Mouse (Mus musculus) frontal cortex, postnatal 10 days (tissue): Measurements from ENCODE around the gene Fhl5.
"Not testable (repeated sequence)": the region's sequence is repeated elsewhere in the genome, so short reads cannot be mapped to it uniquely, and the experiment has no call there.

Source experiments
- DNase-seq, 2 experiments: peaks; one replicate each; pipeline ENCODE4 v3.0.0; 2022; ENCODE audit warnings: low spot score in 2 of 2, mixed read lengths in 1 of 2

The Fhl5 gene

DNA sequence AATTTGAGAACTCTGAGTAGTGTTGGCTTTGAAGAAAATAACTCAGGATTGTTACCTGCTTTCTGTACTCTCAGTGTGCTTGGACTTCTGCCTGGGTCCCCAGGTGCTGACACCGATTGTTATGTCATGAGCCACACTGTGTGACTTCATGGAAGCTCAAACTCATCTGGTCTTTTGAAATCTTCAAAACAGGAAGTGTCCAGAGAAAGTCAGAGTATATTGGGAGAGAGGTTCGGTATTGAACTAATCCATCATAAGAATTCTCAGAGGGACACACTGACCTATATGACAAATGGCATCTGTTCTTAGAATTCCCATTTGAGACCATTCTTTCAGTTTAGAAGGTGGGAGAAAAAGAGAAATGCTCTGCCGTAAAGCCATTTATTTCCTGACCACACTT is at the start of gene Fhl5:
Gene Fhl5 (minus strand): TSS at position 101 of the 400 bp plus-strand sequence.
- DNase-seq = no peak

DNA sequence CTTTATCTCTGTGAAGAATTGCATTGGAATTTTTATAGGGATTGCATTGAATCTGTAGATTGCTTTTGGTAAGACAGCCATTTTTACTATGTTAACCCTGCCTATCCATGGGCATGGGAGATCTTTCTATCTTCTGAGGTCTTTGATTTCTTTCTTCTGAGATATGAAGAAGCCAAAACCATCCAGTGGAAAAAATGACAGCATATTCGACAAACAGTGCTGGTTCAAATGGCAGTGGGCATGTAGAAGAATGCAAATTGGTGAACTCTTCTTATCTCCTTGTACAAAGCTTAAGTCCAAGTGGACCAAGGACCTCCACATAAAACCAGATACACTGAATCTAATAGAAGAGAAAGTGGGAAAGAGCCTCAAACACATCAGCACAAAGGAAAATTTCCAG is 42.3 kb upstream of the Fhl5 start:
- not testable (repeated sequence) for DNase-seq

DNA sequence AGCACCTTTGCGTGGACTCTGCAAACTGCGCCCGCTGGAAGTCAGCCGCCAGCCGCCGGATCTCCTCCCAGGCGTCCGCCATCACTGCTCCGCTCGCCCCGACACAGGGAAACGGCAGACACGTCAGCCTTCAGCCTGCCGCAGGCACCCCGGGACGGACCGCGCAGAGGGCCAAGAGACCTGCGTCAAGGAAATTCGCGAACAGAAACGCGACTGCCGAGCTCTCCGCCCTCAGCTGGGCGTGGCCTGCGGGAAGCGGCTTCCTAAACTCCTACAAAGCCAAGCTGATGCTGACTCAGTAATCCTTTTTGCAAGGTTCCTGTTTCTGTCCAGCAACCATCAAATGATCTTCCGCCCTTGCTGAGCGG is 39.0 kb upstream of the Fhl5 start, which contains the start of gene Ufl1:
Gene Ufl1 (minus strand): TSS at position 151 of the 368 bp plus-strand sequence.
- DNase-seq = peak; percentile 92 to 96

DNA sequence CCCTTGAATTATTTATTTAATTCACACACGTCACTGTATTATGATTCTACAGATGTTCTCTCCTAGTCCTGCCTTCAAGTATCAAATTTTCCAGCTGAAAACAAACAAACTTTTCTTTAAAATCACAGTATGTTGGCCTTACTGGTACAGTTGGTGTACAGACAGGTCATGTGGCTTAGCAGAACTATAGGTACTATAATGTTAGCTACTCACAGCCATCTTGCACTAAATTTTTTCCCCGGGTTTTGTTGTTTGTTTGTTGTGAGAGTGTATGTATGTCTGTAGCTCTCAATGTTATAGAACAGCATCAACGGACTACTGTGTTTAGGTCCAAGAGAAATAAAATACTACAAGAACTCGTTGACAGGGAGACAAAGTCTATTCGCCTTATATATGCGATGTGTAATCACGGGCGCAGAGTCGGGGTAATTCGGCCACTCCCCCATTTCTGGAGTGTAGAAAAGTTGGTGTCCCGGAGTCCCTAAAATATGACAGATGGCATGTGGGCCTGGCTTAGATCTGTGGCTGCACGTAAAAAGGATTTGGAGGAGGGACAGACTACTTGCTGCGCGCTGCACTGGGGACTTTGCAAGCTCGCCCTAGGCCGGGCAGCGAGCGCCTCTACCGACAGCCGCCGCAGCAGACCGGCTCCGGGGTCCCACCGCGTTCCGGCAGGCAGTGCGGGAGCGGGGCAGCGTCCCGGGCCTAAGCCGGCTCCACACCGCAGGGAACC is 38.4 kb upstream of the Fhl5 start:
- no peak for DNase-seq

DNA sequence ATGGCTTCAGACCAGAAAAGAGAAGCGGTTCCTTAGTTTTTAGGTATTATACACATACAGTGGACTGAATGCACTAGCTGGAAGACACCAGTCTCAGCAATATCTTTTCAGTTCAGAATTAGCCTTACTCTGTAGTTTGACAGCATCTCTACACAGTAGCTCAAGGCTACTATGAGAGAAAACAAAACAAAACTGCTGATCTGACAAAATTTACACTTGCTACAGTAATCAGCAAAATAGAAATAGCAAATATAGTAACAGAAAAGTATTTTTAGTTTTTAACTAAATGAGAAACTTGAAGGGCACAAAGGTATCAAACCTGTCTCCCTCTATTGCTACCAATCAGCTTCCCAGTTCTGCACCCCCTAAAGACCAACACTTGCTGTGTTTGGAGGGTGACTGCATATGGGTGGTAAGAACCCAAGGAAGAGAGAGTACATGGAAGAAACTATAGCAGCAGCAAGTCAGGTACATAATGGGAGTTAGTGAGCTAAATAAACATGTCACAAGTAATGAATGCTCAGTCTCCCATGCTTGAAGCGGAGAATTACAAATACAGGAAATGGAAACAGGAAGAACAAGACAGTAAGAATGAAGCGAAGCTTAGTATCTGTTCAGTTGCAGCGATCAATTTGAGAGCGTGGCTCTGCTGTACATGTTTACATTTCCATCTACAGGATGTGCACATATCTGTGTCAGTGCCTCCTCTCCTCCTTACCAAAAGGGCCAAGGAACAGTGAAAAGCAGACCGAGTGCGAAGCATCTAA is 30.4 kb upstream of the Fhl5 start:
- DNase-seq = no peak

DNA sequence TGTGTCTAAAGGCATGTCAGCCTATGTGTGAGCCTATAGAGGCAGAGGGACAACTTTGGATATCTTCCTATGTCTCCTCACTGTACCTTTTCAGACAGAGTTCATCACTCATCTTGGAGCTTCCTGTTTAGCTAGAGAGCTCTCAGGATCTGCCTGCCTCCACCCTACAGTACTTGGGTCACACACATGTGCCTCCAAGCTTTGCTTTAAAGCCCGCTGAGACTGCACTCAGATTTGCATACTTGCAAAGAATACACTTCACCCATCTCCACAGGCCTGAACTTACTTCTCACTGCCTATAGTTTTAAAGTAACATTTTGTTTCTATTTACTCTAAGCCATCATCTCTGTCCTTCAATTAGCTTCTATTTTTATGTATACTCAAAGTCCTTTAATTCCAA is 29.2 kb upstream of the Fhl5 start:
- DNase-seq = no peak

DNA sequence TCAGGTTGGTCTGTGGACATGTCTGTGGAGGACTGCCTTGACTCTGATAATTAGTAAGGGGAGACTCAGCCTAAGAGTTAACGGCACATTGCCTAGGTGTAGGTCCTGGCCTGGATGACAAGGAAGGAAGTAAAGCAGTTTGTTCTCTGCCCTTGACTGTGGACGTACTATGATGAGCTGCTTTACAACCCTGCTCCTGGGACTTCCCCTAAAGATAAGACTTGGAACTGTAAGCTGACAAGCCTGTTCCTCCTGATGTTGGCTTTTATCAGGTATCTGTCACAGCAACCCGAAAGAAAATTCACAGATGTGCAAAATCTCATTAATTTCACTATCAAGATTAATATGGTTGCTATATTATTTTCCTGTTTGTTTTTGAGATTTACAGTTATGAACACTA is 24.5 kb upstream of the Fhl5 start:
- DNase-seq = no peak

DNA sequence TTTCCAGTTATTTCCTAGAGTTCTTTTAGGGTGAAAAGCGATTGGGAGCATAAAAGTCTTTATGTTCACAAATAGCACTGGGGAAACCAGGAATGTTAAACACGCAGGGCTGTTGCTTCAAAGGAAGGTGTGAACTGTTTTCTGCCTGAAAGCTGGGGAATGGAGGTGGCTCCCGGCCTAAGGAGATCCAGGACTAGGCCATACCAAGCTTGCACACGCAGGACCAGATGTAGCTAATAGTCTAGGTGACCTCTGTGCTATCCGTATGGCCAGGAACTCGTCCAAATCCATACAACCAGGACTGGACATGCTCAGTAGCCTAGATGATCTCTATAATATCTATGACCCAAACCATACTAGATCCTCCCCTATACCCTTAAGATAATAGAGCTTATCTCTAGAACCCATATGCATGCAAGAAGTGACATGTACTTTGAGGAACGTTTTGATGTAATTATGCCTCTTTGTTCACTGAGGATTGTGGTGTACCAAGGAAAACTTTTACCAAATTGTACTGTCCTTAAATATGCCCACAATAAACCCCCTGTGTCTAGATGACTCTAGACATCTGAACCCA is 15.2 kb upstream of the Fhl5 start:
- no peak for DNase-seq

DNA sequence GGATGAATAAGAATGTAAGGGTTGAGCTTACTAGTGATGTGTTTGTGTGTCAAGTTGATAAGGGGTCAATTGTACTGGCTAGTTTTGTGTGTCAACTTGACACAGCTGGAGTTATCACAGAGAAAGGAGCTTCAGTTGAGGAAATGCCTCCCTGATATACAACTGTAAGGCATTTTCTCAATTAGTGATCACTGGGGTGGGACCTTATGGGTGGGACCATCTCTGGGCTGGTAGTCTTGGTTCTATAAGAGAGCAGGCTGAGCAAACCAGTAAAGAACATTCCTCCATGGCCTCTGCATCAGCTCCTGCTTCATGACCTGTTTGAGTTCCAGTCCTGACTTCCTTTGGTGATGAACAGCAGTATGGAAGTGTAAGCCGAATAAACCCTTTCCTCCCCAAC is 7.0 kb downstream of the Fhl5 start:
- DNase-seq = not testable (repeated sequence)

DNA sequence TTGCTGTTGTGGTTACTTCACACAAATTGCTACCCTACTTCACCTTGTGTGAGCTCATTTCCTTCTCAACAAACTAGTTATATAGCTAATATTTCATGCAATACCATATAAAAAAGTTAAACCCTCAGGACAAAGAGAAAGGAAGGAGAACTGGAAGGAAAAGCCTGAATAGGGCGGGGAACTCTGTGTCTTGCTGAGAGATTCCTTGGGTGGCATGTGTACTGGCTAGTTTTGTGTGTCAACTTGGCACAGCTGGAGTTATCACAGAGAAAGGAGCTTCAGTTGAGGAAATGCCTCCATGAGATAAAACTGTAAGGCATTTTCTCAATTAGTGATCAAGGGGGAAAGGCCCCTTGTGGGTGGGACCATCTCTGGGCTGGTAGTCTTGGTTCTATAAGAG is 8.9 kb downstream of the Fhl5 start:
- DNase-seq = not testable (repeated sequence)

DNA sequence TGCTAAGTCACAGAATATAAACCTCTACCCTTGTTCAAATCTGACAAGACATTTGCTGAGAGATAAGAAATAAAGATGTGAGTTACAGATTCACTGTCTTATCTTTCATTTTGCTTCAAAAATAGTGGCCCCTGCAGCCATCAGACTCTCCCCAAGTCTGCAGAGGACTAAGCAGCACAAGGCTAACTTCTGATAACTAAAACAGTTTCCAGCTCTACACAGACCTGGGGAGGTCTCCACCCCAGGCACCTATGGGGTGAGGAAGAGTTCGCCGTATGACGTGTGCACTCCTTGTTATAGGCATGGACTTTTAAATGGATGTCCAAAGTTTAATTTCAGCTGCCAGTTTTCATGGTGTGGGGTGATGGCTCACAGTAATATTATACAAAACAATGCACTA is 10.1 kb downstream of the Fhl5 start:
- DNase-seq = no peak

DNA sequence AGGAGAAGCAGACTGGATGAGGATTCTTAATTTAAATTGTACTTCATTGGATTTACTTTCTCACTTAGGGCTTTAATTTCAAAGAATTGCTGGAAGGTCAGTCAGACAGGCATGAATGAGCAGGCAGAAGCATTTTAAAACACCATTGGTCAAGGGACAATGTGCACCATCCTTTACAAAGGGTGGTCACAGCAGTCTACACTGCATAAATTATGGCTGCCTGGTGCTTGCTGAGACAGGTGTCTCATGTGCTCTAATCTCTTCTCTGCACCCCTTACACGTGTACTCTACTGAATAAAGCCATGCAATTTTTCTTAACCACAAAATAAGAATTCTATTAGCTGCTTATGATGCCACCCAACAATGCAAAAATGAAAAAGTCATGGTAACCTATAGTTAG is 15.1 kb downstream of the Fhl5 start:
- DNase-seq = no peak

DNA sequence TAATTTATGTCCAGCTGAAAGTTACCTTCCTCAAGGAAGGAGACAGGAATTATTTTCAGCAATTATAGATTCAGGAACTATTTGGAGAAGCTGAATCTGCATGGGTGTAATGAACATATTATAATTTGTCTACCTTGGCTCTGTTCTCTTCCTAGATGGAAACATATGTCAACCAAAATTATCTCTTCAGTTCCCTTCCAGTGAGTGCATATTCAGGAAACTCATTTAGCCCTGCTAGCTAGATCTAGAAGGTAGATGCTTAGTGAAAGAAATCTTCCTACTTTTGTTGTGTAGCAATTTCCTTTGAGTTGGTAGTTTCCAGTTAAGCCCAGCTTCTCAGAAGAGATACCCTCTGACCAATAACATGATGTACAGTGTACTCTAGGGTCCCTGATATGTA is 20.7 kb downstream of the Fhl5 start:
- DNase-seq = no peak

DNA sequence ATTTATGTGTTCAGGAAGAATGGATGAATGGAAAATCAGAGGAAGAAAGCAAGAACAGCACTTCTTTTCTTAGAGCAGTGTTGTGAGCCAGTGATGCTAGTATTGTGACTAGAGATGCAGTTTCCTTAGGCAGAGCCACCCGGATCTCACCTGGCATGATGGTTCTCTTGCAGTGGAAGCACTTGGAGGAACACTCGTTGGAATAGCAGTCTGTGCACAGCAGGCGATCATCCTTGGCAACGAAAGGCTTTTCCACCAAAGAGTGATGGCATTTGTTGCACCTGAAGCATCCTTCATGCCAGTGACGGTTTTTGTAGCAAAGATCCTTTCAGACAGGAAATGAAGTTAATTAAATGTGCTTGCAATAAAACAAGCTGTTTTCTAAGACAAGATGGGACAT is 29.2 kb downstream of the Fhl5 start:
- DNase-seq = no peak

DNA sequence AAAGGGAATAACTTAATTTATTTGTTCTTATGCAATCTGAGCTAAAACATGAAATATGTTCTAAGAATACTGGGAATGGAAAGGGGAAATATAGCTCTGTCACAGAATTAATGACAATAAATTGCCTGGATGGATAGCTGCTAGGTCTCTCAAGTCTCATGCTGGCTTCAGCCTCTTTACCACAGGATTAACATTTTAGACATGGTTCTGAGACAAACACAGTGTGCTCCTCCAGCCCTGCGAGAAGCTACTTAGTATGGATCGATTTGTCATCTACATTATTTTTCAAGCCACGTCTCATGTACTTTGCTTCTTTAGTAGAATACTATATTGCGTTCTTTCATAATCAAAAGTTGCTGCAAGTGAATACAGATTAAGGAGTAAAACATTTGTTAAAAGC is 36.5 kb downstream of the Fhl5 start:
- no peak for DNase-seq

DNA sequence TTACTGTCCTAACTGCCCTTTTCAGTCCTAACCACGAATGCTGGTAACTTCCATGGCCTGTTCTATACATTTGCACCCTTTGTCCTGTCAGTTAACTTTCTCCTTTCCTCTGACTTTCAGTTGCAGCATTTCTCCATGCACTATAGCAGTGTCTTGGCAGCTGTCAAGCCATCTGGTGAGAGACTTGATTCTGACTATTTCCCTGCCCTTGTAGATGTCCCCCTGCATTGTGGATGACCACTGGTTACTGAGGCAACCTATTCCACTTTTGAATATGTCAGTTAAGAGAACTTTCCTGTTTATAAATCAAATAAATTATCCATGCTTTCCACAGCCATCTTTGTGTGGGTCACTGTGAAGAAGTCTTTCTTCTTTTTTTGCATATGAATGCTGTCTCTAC is 45.4 kb downstream of the Fhl5 start:
- DNase-seq = no peak

DNA sequence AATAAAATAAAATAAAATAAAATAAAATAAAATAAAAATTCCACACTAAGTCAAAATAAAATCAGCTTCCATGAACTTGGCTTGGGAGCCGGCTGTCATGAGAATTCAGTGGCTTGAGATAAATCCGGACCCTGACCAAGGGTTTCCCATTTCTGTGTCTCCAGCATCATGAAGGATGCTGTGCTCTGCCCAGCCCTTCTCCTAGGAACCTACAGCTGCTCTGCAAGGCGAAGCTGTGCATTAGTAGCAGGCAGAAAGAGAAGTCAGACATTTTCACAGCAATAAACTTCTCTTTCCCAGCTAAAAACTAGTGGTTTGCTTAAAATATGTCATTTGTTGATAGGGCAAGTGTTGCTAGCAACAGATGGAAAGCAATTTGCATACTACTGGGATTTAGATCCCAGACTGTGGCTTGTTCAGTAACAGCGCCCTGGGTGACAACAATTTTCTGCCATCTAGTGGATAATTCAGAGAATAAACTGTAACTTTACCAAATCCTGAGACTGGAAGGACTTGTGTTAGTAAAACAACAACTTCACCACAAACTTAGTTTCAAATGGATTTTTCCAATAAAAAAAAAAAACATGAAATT is 63.0 kb downstream of the Fhl5 start:
- peak; percentile 9 for DNase-seq
